Mouse (Mus musculus): ENCODE measurements at regions not wholly inside any gene's neighbourhood (a gene's known extent, or its start where the extent isn't known, plus 50 kb on each side); places are given as distances from the start of the nearest gene placed in this dataset.

DNA sequence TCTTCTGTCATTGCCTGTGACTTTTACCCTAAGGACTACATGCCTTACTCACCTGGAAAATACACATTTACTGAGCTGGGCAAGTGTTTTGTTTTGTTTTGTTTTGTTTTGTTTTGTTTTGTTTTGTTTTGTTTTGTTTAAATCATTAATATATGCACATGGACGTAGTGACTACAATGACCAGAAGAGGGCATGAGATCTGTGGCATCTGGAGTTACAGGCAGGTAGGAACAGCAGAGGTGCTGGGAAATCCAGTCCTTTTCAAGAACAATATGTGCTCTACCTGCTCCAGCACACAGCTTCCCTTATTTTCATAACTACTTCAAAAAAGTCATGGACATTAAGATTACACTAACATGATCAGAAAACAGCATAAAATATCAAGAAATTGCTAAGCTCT lies 324.4 kb upstream of the Thbs1 start:
- 0 out of 2 replicates have a peak, but pooled peaks have one; percentile 71 for ATAC-seq (replicated peaks; ENCODE audit: low FRiP score, low TSS enrichment, poor library complexity, severe bottlenecking)

DNA sequence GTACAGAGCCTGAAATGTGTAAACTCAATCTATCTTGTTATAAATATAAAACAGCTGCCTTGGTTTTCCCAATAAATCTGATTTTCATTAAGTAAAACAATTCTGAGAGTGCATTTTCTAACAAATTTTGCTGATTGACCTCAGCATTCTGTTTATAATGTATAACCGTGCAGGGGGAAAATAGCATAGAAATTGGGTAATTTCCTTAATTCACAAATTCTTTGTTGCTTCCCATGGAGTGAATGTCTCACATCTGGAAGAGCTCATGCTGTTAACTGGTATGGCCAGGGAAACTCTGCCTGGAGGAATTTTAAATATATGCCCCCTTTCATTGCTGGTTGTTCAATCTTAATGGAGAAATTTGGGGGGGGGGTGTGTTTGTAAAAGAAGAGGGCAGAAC lies 317.4 kb upstream of the Thbs1 start:
- no peak for ATAC-seq (replicated peaks; ENCODE audit: low FRiP score, low TSS enrichment, poor library complexity, severe bottlenecking)

DNA sequence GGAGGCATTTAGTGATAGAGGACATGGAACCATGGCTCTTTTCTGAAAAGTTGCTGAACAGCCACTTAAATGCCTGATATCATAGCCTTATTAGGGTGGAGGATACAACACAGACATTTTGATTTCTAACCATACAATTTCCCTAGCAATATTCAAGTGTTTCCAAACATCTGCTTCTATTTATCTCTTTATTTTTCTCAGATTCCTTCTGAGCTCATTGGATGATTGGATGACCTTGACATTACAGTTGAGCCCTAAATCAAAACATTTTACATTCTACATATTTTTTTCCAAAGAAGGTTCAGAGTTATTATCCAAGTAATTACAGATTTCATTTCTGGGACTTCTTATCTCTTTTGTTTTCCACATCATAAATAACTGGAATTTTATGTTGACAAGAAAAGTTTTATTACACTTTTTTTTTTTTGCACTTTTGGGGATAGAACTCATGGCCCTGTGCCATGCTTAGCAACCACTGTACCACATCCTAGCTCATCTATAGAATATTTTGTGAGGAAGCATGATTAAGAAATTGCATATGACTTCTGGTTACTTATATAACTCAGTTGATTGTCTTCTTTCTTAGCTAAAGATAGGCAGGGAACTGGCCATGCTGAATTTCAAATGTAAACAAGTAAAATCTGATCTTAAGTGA lies 309.6 kb upstream of the Thbs1 start:
- ATAC-seq (replicated peaks; ENCODE audit: low FRiP score, low TSS enrichment, poor library complexity, severe bottlenecking), result no peak

DNA sequence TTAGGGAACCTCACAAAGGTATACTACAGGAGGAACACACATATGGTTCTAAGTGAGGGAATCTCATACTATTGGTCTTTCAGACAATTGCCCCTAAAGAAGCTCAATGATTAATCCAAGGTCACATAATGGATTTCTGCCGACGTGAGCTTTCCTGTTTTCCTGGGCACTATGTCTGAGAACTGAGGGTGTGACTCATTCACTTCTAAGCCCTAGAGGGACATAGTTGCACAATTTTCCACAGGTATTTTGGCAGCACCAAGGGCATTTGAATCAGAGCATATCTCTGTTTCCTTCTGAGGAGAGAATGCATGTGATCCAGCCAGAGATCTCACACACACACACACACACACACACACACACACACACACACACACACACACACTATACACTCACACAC lies 309.0 kb upstream of the Thbs1 start:
- ATAC-seq (replicated peaks; ENCODE audit: low FRiP score, low TSS enrichment, poor library complexity, severe bottlenecking), result no peak

DNA sequence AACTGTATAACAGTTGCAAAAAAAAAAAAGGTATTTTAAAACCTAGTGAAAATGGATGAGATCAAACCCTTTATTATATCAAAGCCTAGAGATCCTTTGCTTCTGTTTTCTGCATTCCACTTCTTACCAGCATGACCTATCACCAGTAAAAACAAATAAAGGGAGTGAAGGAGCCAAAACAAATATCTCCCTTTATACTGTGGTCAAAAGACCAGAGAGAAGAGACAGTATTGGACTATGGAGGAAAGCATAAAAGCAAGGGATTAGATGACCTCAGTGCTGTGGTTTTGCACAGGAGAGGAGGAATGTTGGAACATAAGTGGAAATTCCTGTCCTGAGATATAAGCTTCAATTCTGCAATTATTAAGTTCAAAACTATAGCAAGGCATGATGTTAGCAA lies 307.0 kb upstream of the Thbs1 start:
- ATAC-seq (replicated peaks; ENCODE audit: low FRiP score, low TSS enrichment, poor library complexity, severe bottlenecking), result no peak

DNA sequence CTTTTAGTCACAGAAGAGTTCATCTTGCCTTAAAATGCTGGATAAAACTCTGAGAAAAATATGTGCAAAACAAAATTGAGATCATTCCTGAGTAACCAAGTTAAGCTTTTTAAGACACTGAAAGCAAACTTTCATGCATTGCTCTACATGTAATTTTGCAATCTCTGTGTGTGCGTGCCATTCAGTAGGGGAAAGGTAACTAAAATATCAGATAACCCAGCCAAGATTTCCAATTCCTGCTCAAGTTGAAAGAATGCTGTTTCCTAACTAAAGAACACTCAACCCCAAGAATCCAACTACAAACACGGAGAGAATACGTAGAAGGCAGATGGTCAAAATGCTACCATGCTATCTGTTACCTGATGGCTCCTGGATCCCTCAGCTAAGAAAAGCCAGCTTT lies 304.6 kb upstream of the Thbs1 start:
- no peak for ATAC-seq (replicated peaks; ENCODE audit: low FRiP score, low TSS enrichment, poor library complexity, severe bottlenecking)

DNA sequence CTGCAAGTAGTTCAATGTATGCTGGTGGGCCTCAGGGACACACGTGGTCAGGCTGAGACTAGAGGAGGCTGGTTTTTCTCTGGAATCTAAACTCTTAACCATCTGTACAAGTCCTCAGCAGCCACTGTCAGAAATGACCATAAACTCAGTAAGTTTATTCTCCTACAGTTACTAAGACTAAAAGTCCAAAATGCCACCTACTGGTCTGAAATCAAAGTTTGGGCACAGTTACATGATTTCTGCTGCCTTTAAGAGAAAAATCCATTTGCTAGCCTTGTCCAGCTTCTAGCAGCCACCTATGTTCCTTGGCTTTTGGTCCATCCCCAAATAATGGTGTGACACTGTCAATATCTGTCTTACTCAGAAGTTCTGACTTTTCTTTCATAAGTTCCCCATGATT lies 300.2 kb upstream of the Thbs1 start:
- no peak for ATAC-seq (replicated peaks; ENCODE audit: low FRiP score, low TSS enrichment, poor library complexity, severe bottlenecking)

DNA sequence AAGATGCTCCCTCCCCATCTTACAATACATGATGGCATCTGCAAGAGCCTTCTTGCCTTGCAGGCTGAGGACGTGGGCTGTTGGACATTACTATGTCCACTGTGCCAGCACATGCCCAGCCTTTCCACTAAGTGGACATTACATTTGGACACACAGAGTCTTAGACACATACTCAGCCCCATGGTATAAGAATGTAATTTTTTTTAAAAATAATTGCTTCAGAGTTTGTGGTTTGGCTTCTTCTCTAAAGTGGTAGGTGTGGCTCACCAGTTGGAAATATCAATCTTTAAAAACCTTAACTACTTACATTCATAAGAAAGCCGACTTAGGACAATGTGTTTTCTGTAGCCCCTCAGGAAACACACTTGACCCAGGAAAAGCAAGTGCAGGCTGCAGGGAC lies 299.7 kb upstream of the Thbs1 start:
- ATAC-seq (replicated peaks; ENCODE audit: low FRiP score, low TSS enrichment, poor library complexity, severe bottlenecking), result no peak

DNA sequence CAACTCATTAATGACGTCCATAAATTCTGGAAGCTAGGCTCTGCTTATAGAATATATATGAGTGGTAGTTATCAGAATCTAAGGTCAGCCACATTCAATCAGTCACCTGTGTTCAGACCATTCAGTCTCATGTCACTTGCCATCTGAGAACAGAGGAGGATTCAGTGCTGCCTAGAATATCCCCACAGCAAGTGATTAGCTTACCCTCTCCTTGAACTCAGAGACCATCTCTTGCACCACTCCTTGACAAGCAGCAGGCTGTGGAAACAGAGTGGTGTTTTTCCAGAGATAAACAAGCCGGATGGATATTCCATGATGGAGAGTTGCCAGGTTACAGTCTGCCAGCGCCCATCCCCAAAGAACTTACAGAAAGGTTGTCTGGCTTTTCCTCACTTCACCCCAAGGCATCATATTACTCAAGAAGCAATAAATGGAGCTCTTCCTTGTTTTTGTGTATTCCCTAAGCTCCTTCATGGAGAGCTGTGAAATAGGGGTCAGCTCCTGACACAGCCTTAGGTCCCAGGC lies 291.9 kb upstream of the Thbs1 start:
- no peak for ATAC-seq (replicated peaks; ENCODE audit: low FRiP score, low TSS enrichment, poor library complexity, severe bottlenecking)

DNA sequence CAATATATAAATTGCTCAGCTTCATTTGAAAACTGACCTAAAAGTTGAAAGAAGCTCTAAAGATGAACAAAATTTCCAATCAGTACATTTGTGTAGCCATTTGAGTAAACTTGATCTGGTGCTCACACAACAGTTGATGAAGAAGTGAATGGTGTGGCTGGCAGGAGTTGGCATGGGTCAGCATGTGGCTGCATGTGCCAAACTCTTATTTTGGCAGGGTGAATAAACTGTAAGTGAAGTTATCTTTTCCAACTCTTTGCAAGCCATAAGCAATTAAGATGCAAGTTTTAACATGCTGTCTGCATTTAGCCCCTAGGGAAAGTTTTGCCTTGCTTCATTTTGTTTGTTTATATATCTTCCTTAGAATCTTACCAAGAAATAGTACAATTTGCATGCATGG lies 291.0 kb upstream of the Thbs1 start:
- no peak for ATAC-seq (replicated peaks; ENCODE audit: low FRiP score, low TSS enrichment, poor library complexity, severe bottlenecking)

DNA sequence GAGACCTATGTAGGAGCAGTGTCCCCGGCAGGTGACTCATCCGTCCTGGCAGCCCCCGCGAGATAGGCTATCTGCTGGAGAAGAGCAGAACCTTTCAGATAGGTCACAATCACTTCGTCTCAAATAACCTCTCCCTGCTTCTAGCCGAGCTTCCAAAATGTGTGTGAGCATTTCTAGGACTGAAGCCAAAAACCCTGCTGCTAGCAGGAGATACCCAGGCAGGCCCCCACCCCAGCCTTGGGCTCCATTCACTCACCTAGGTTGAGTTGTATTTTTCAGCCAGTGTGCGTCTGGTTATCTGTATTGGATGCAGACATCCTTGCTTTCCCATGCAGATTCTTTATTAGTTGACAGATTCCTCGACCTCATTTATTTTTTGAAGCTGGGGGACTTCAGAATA lies 286.6 kb upstream of the Thbs1 start:
- ATAC-seq (replicated peaks; ENCODE audit: low FRiP score, low TSS enrichment, poor library complexity, severe bottlenecking), result peak; percentile 91

DNA sequence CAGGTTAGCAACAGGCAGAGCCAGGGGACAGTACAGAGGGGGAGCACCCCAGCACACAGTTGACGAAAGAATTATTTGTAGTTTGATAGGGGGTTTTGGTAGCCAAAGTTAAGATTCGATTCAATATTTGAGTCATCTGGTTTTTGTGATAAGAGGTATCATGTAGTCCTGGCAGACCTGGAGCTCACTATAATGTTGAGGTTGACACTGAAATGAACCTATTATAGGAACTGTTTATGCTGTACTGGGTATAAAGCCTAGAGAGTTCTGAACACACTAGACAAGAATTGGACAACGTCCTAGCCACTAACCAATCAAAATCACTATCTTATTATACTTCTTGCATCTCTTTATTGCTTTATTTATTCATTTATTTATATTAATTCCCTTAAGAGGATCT lies 284.4 kb upstream of the Thbs1 start:
- ATAC-seq (replicated peaks; ENCODE audit: low FRiP score, low TSS enrichment, poor library complexity, severe bottlenecking), result peak; percentile 57

DNA sequence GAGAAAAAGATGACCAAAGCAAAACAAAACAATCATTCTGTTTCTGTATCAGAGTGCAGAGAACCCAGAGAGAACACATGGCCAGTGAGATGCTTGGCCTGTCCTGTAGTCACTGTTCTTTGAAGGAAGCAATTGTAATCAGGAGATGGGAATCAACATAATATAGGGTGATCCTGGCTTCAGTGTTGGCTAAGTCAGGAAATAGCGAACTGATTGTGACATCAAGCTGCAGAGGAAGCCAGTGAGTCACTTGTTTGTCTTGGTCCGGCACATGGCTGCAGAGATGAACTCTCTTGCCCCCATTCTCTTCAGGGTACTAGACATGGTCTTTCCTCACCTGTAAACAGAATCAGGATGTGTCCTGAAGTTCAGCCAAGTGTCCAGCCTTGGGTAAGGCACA lies 273.3 kb upstream of the Thbs1 start:
- no peak for ATAC-seq (replicated peaks; ENCODE audit: low FRiP score, low TSS enrichment, poor library complexity, severe bottlenecking)

DNA sequence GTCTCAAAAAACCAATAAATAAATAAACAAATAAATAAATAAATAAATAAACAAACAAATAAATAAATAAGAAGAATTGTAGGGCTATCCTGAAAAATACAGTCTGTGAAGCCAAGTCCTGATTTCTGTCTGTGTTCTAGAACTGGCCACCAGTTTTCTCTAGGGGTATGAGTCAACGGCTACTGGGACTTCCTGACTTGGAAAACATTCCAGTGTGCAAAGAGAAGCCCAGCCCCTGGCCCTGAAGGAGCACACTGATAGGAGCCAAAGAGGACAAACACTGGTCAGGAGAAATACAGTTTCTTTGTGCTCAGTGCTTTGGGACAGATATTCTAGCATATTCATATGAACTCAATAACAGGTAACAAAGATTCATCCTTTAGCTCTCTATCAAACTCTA lies 271.3 kb upstream of the Thbs1 start:
- no peak for ATAC-seq (replicated peaks; ENCODE audit: low FRiP score, low TSS enrichment, poor library complexity, severe bottlenecking)

DNA sequence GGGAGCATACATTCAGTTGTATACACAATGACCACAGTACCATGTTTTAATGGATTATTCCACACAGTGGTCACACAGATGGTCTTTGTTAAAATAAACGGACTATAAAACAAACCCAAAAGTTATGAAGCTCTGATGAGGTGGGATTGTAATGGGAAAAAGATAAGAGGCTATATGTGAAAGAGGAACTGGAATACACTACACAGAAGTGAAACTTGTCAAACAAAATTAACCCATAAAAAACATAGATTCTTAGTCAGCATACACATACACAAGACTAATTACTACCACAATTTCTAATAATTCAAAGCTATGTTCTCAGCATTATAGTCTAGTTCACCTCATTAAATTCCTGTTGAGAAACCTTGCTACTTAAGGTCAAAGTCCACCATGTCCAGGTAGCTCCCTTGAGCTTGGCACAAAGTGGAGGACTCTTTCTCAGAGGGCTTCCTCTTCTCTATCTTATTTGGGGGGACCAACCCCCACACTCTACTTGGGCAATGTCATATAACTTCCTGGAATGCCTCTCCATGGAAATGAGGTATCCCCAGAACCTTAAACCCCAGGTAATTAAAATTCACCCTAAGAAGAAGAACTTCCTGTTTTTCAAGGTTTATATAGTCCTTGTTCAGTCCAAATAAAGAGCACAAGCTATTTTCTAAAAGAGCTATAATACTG lies 269.2 kb upstream of the Thbs1 start:
- ATAC-seq (replicated peaks; ENCODE audit: low FRiP score, low TSS enrichment, poor library complexity, severe bottlenecking), result no peak

DNA sequence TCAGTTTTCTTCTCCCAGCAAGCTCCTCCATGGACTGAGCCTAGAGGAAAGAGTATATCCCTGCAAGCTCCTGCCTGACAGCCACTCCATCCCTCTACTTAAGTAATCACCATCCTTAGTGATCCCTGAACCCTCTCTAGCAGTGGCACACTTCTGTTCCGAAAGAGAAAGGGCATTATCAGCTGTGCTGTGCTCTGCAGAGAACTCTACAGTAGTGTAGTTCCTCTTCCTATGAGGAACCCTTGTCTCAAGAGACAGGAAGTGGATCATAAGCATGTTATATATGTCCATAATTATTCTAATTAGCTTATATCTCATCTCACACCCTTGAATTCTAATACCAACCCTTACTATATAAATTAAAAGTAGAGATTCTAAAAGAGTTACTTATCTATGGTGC lies 259.2 kb upstream of the Thbs1 start:
- no peak for ATAC-seq (replicated peaks; ENCODE audit: low FRiP score, low TSS enrichment, poor library complexity, severe bottlenecking)

DNA sequence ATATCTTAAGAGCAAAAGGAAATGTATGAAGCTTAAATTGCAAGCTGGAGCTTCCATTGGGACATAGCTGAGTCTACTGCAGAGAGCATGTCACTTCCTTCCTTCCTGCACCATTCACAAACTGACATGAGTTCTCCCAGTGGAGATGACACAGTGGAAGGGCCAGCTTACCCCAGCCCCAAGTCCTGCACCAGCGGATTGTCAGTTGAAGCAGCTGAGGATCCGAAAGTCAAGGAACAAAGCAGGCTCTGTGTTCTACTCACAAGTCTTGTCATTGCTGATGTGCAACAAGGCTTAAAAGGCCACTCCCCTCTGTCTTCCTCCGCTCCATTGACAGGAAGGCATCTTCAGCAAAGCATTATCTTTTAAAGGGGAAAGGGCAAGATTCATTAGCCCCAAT lies 249.4 kb upstream of the Thbs1 start:
- ATAC-seq (replicated peaks; ENCODE audit: low FRiP score, low TSS enrichment, poor library complexity, severe bottlenecking), result no peak

DNA sequence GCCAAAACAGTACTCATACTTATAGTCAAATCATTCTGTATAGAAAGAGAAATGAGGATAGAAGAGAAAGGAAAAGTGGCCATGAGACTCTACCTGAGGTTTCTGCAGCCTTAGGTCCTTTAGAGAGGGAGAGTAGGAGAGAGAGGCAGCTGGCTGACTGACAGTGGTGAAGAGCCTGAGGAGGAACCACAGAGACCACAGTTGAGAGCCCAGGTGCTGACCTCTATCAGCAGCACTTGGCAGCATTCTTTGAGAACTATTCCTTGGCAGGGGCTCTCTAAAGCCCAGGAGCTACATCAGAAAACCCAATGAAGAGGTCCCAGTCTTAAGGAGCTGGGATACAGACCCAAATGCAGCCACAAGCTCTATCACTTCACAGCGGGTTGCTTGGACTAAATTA lies 246.6 kb upstream of the Thbs1 start:
- ATAC-seq (replicated peaks; ENCODE audit: low FRiP score, low TSS enrichment, poor library complexity, severe bottlenecking), result no peak

DNA sequence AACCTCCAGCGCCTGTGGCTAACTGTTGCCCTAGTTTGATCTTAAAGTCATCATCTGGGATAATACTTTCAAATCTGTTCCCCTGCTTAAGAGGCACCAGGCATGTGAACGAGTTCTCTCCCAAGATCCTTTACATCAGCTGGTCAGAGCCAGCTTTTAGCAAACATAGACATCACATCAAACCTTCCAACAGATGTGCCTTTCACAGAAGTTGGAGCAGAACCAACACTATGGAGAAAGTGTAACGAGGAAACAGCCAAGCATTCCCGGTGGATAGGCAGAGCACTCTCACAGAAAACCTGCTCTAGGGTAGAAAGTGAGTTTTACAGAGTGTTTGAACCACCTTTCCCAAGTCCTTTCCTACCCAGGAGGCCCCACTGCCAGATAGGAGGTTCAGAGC lies 244.7 kb upstream of the Thbs1 start:
- ATAC-seq (replicated peaks; ENCODE audit: low FRiP score, low TSS enrichment, poor library complexity, severe bottlenecking), result no peak

DNA sequence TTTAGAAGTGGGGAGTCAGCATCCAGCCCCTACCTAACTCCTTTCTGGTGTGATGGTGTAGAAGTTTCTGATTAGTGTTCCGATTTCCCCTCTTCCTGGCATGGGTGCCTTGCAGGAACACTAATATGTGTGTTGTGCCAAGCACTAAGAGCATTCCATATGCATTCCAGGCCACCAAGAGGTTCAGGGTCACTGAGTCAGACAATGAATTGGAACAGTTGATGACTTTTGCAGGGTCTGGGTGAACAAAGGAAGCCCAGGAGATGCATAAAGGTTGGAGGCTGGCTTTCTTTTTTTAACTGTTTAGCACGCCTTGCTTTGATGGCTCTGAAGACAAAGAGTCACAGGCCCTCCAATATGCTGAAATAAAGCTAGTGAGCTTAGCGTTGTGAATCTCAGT lies 244.3 kb upstream of the Thbs1 start:
- no peak for ATAC-seq (replicated peaks; ENCODE audit: low FRiP score, low TSS enrichment, poor library complexity, severe bottlenecking)

DNA sequence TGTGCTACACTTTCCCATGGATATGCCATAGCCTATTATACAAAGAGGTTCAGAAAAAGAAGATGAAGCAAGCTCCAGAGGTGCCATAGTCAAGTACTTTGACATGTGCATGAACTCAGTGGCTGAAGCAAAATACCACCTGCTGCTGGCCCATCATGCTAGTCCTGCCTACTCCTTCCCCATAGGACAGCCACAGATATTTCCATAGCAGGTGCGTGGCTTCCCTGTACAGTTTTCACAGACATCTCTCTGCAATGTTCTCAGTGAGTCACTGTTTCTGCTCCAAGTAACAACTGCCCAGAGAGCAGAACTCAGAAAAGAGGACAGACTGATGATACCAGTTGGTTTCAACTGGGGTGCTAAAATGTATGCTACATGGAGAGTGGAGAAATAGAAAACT lies 242.8 kb upstream of the Thbs1 start:
- no peak for ATAC-seq (replicated peaks; ENCODE audit: low FRiP score, low TSS enrichment, poor library complexity, severe bottlenecking)

Measured in megakaryocyte-erythroid progenitor cell, adult 5-6 weeks (primary cell).